Mouse (Mus musculus): Measurements from ENCODE around the gene Tjp1. TPM values are rescaled to one million over a fixed set of nuclear protein-coding genes. Genes with fewer than 3 reads are reported as not detected.

Tjp1 gene
- polyA plus RNA-seq, 1 experiment from 2014 or later, result 26.8 TPM

Other genes with a start within 250 kb of the Tjp1 start
- gene Tarsl2, start 117.1 kb upstream of the Tjp1 start, polyA plus RNA-seq (2015; fragmentation: Nextera tagmentation; extraction: Ambion mirVana), result 17.9 and 20.1 TPM in 2 replicates
- 80.9 and 82.5 TPM in 2 replicates for gene Tm2d3, start 163.4 kb upstream of the Tjp1 start, polyA plus RNA-seq (2015; fragmentation: Nextera tagmentation; extraction: Ambion mirVana)

Data from hindbrain, embryonic 15.5 days (tissue).